Mouse (Mus musculus): ENCODE data around the gene Mrc2. TPM values are rescaled to one million over a fixed set of nuclear protein-coding genes. Genes with fewer than 3 reads are reported as not detected.

The Mrc2 gene
- 0.98 and 1.1 TPM in 2 replicates for polyA plus RNA-seq (2015; fragmentation: Nextera tagmentation; extraction: Ambion mirVana)

GRCm38 (mm10) chr11:105292124-105293071 lies at the start of gene Mrc2:
TSS of gene Mrc2 (plus strand) at chr11:105292643.
- DNase-seq, result no peak

DNA sequence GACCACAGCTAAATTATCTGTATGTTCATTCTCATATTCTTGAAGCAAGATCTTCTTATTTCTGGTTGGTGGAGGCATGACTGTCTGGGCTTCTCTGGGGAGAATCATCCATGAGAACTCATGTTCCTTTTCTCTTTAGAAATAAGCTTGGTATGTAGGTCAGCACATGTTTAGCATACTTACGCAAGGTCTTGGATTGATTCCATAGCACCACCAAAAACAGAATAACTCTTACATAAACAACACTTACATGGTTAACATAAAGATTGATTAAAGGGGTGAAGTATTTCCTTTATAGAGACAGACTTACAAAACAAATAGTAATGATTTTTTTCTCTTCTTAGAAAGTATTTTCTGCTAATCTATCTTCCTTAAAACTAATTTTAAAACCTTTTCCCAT lies 46.1 kb upstream of the Mrc2 start:
- Histone ChIP-seq H3K4me2 (no peak overlapping the region), H3K4me3 (replicated peaks) (no peak overlapping the region), H3K9ac (no peak overlapping the region), H3K27me3 (no peaks in the 10 kb centered on the region), H3K9me3 (replicated peaks) (no peaks in the 10 kb centered on the region), H3K27ac (no peak overlapping the region), H3K4me1 (replicated peaks) (no peaks in the 10 kb centered on the region), H3K36me3 (peaks cover 77% of the 10 kb centered on the region)
- no peak for ATAC-seq (ENCODE audit: low read depth)
- no peak for DNase-seq
- 82% methylated on average over 1 of the region's 1 CpGs for WGBS (ENCODE audit: insufficient replicate concordance)

More at GRCm38 (mm10) chr11:105292124-105293071, at the start of gene Mrc2:
- peak within 1 kb of the TSS; percentile 55 for H3K4me2 ChIP-seq
- no peaks in the 10 kb centered on the region; the same call in 1 of the 2 replicates for H3K36me3 ChIP-seq
- peak within 1 kb of the TSS; percentile 43 for H3K27ac ChIP-seq
- H3K9me3 ChIP-seq (replicated peaks), result no peaks in the 10 kb centered on the region
- peaks cover 71% of the 10 kb centered on the region for H3K27me3 ChIP-seq
- ATAC-seq (ENCODE audit: low read depth), result peak; percentile 18; the same call in 1 of the 2 replicates
- H3K4me3 ChIP-seq (replicated peaks), result peak within 1 kb of the TSS; percentile 46
- H3K4me1 ChIP-seq (replicated peaks), result peaks cover 16% of the 10 kb centered on the region
- H3K9ac ChIP-seq, result no peak within 1 kb of the TSS
- WGBS (ENCODE audit: insufficient replicate concordance), result under 1% methylated on average over 69 of the region's 75 CpGs

DNA sequence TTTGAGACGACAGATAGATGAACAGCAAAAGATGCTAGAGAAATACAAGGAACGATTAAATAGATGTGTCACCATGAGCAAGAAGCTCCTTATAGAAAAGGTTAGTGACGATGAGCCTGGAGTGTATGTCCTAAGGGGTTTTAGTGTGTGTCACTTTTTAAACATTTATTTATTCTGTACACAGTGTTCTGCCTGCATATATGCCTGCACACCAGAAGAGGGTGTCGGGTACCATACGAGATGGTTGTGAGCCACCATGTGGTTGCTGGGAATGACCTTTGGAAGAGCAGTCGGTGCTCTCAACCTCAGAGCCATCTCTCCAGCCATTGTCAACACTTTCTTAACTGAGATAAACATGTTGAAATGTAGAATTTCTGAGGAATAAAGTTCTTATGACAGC lies 45.7 kb upstream of the Mrc2 start:
- DNase-seq (no peak), ATAC-seq (ENCODE audit: low read depth) (no peak)
- 83% methylated on average over 6 of the region's 6 CpGs for WGBS (ENCODE audit: insufficient replicate concordance)
- Histone ChIP-seq H3K27me3 (no peaks in the 10 kb centered on the region), H3K4me2 (no peak overlapping the region), H3K27ac (no peak overlapping the region), H3K36me3 (peaks cover 76% of the 10 kb centered on the region), H3K4me3 (replicated peaks) (no peak overlapping the region), H3K9ac (no peak overlapping the region), H3K9me3 (replicated peaks) (no peaks in the 10 kb centered on the region), H3K4me1 (replicated peaks) (no peaks in the 10 kb centered on the region)

- 91% methylated on average over 5 of the region's 5 CpGs for WGBS (ENCODE audit: insufficient replicate concordance)
- H3K9me3 ChIP-seq (replicated peaks), result no peaks in the 10 kb centered on the region
- H3K4me1 ChIP-seq (replicated peaks), result no peaks in the 10 kb centered on the region
- H3K36me3 ChIP-seq, result peaks cover 75% of the 10 kb centered on the region
- no peak overlapping the region for H3K27ac ChIP-seq
- H3K9ac ChIP-seq, result no peak overlapping the region
- no peak overlapping the region for H3K4me3 ChIP-seq (replicated peaks)
- no peak for ATAC-seq (ENCODE audit: low read depth)
- H3K4me2 ChIP-seq, result no peak overlapping the region
- H3K27me3 ChIP-seq, result no peaks in the 10 kb centered on the region
- DNase-seq, result no peak
Observed at GRCm38 (mm10) chr11:105247321-105247720, 45.1 kb upstream of the Mrc2 start.

DNA sequence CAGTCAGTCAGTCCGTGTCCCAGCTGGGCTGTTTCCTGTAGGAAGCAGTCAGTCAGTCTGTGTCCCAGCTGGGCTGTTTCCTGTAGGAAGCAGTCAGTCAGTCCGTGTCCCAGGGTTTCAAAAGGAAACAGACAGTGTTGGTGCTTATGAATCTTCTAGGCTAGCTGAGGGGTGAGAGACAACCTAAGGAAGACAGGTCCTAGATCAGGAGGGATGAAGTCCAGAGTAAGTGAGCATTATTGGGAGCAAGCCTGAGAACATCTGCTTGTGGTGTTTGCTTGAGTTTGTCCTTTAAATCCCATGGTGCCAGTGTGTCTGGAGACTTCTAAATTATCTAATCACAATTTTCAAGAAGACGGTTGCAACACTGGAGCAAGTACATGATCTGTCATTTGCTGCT lies 32.7 kb upstream of the Mrc2 start:
- Histone ChIP-seq H3K9ac (no peak overlapping the region), H3K4me1 (replicated peaks) (no peaks in the 10 kb centered on the region), H3K4me3 (replicated peaks) (no peak overlapping the region), H3K9me3 (replicated peaks) (no peaks in the 10 kb centered on the region), H3K4me2 (no peak overlapping the region), H3K36me3 (peaks cover 81% of the 10 kb centered on the region), H3K27me3 (no peaks in the 10 kb centered on the region), H3K27ac (no peak overlapping the region)
- ATAC-seq (ENCODE audit: low read depth) (no peak), DNase-seq (no peak)
- 65% methylated on average over 3 of the region's 3 CpGs for whole genome bisulfite sequencing (ENCODE audit: insufficient replicate concordance)

DNA sequence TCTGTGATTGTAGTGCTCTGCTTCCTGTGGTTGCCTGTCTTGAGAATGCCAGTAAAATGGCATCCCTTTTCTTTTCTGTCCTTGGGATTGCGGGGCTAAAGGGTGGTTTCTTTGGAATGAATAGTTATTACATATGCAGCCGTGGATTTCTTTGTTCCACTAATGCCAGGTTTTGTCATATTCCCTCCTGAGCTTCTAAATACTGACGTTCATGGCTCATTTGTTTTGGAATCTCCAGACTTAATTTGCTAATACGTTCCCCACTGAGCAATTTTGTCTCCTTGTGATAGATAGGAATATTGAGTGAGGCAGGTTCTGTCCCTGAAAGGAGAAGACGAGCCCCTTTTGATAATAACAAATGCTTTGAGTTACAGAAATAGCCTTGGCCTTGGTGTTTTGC lies 31.3 kb upstream of the Mrc2 start:
- WGBS (ENCODE audit: insufficient replicate concordance), result 90% methylated on average over 5 of the region's 5 CpGs
- ATAC-seq (ENCODE audit: low read depth), result no peak

GRCm38 (mm10) chr11:105261601-105262351 lies 30.7 kb upstream of the Mrc2 start:
- Histone ChIP-seq H3K9ac (no peak overlapping the region), H3K9me3 (replicated peaks) (no peaks in the 10 kb centered on the region), H3K4me1 (replicated peaks) (no peaks in the 10 kb centered on the region), H3K36me3 (peaks cover 73% of the 10 kb centered on the region), H3K27ac (no peak overlapping the region), H3K4me3 (replicated peaks) (no peak overlapping the region), H3K27me3 (no peaks in the 10 kb centered on the region), H3K4me2 (no peak overlapping the region)
- DNase-seq (no peak), ATAC-seq (ENCODE audit: low read depth) (no peak)
- WGBS (ENCODE audit: insufficient replicate concordance), result 90% methylated on average over 4 of the region's 4 CpGs

More for the DNA sequence above, 31.3 kb upstream of the Mrc2 start:
- no peaks in the 10 kb centered on the region for H3K9me3 ChIP-seq (replicated peaks)
- H3K27me3 ChIP-seq, result no peaks in the 10 kb centered on the region
- H3K4me2 ChIP-seq, result no peak overlapping the region
- H3K36me3 ChIP-seq, result peaks cover 72% of the 10 kb centered on the region
- H3K27ac ChIP-seq, result no peak overlapping the region
- no peak overlapping the region for H3K4me3 ChIP-seq (replicated peaks)
- DNase-seq, result no peak
- no peak overlapping the region for H3K9ac ChIP-seq
- no peaks in the 10 kb centered on the region for H3K4me1 ChIP-seq (replicated peaks)

GRCm38 (mm10) chr11:105264506-105264905 lies 27.9 kb upstream of the Mrc2 start:
- Histone ChIP-seq H3K4me3 (replicated peaks) (no peak overlapping the region), H3K9me3 (replicated peaks) (no peaks in the 10 kb centered on the region), H3K4me2 (no peak overlapping the region), H3K27ac (no peak overlapping the region), H3K9ac (no peak overlapping the region), H3K4me1 (replicated peaks) (no peaks in the 10 kb centered on the region), H3K36me3 (peaks cover 74% of the 10 kb centered on the region), H3K27me3 (no peaks in the 10 kb centered on the region)
- no peak for DNase-seq
- ATAC-seq (ENCODE audit: low read depth), result no peak

DNA sequence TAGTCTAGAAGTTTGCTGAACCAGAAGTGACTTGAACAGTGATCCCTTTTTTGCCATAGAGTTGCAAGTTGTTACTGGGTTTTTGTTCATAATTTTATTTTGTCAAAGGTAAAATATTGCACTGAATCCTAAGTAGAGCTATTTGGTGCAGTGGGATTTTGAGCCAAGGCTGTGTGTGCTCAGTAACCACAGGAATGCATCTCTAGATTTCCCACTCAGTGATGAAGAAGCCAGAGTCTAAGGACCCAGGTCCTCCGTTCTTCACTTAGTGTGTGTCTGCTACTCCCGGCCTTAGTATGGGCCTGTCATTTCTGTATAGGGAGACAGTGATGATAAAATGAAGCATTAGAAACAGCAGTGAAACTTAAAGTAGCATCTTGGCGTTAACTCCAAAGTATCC lies 27.5 kb upstream of the Mrc2 start:
- ATAC-seq (ENCODE audit: low read depth), result no peak
- Histone ChIP-seq H3K4me2 (no peak overlapping the region), H3K4me3 (replicated peaks) (no peak overlapping the region), H3K9ac (no peak overlapping the region), H3K36me3 (peaks cover 69% of the 10 kb centered on the region), H3K9me3 (replicated peaks) (no peaks in the 10 kb centered on the region), H3K4me1 (replicated peaks) (no peaks in the 10 kb centered on the region), H3K27ac (no peak overlapping the region), H3K27me3 (no peaks in the 10 kb centered on the region)
- no peak for DNase-seq
- 90% methylated on average over 3 of the region's 3 CpGs for WGBS (ENCODE audit: insufficient replicate concordance)

DNA sequence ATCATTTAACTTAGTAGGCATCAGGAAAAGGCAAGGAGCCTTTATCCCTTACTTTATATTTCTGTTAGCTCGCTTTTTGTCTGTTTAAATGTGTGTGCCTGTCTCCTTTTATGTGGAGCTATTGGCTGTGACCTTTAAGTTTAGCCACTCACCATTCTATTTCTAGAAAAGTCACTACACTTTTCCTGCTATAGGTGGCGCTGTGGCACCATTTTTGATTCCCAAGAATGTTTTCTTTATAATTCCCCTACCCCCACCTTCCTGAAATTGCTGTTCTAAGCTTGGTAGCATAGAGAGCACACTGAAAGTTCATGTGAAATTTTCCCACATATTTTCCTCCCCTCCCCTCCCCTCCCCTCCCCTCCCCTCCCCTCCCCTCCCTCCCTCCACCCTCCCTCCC lies 22.3 kb upstream of the Mrc2 start:
- H3K4me3 ChIP-seq (replicated peaks), result no peak overlapping the region
- no peaks in the 10 kb centered on the region for H3K27me3 ChIP-seq
- H3K9ac ChIP-seq, result no peak overlapping the region
- H3K36me3 ChIP-seq, result peaks cover 60% of the 10 kb centered on the region
- DNase-seq (no peak), ATAC-seq (ENCODE audit: low read depth) (no peak)
- 26% methylated on average over 2 of the region's 2 CpGs for WGBS (ENCODE audit: insufficient replicate concordance)
- H3K9me3 ChIP-seq (replicated peaks), result no peaks in the 10 kb centered on the region
- H3K27ac ChIP-seq, result no peak overlapping the region
- no peak overlapping the region for H3K4me2 ChIP-seq
- H3K4me1 ChIP-seq (replicated peaks), result no peaks in the 10 kb centered on the region

DNA sequence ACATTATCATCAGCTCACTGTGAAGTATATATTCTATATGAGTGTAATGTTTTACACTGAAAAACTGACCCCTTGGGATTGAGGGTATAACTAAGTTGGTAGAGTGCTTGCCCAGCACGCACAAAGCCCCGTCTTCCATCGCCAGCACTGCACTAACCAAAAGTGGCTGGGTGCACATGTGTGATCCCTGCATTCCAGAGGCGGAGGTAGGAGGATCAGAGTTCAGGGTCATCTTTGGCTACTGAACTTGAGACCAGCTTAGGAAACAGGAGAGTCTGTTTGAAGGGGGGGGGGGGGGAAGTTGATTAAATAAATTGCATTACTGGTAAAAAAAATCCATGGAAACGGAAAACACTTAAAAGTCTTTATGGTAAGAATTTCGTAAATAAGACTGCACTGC lies 12.0 kb upstream of the Mrc2 start:
- no peak for DNase-seq
- Histone ChIP-seq H3K27me3 (no peaks in the 10 kb centered on the region), H3K9ac (no peak overlapping the region), H3K36me3 (peaks cover 91% of the 10 kb centered on the region), H3K4me1 (replicated peaks) (no peaks in the 10 kb centered on the region), H3K4me3 (replicated peaks) (no peak overlapping the region), H3K27ac (no peak overlapping the region), H3K4me2 (no peak overlapping the region), H3K9me3 (replicated peaks) (no peaks in the 10 kb centered on the region)
- no peak for ATAC-seq (ENCODE audit: low read depth)
- 86% methylated on average over 6 of the region's 6 CpGs for WGBS (ENCODE audit: insufficient replicate concordance)

All from liver, embryonic 13.5 days (tissue).